Mouse (Mus musculus): ENCODE measurements around the gene Cd3e. TPM values are rescaled to one million over a fixed set of nuclear protein-coding genes. Genes with fewer than 3 reads are reported as not detected.

The Cd3e gene
- 5.1 TPM for polyA plus RNA-seq (2014; fragmentation: Illumina TruSeq; extraction: RNeasy Lipid Tissue Mini Kit (QIAGEN cat#74804); ENCODE audit: insufficient read depth, low read depth, low replicate concordance)

GRCm38 (mm10) chr9:45009180-45010078 is at the start of gene Cd3e:
TSS of gene Cd3e (minus strand) at chr9:45009627.

GRCm38 (mm10) chr9:45055082-45055713 is 45.8 kb upstream of the Cd3e start, which contains the start of gene Mpzl3:
TSS of gene Mpzl3 (plus strand) at chr9:45055186.

GRCm38 (mm10) chr9:45039499-45039898 is 30.1 kb upstream of the Cd3e start, which contains the start of gene Mpzl2:
TSS of gene Mpzl2 (plus strand) at chr9:45039799.

DNA sequence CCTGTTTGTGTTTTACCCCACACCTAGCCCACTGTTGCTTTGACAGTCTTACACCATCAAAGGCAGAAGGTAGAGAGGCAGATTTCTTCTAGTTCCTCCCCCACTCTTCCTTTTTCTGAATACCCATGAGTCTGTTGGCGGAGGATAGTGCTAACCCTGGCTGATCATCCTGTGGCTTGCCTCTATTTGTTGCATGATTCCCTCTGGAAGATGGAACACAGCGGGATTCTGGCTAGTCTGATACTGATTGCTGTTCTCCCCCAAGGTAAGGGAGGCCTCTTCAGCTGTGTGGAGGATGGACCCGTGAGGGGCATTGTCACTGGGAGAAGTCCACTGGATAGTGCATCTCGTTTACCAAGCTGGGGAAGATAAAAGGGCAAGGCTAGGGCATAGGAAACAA is 27.8 kb downstream of the Cd3e start, which contains the start of gene Cd3d:
Gene Cd3d, plus strand, starts transcription at position 111 of the 400 bp plus-strand sequence.

GRCm38 (mm10) chr9:44980242-44980641 is 29.2 kb downstream of the Cd3e start, which contains the start of gene Cd3g:
TSS of gene Cd3g (minus strand) at chr9:44980431.

GRCm38 (mm10) chr9:44965126-44965832 is 44.1 kb downstream of the Cd3e start, which contains the start of gene Ube4a:
TSS of gene Ube4a (minus strand) at chr9:44965600.

Other genes starting within 250 kb of the Cd3e start
- gene Arcn1, start 241.8 kb downstream of the Cd3e start, polyA plus RNA-seq (2014; fragmentation: Illumina TruSeq; extraction: RNeasy Lipid Tissue Mini Kit (QIAGEN cat#74804); ENCODE audit: insufficient read depth, low read depth, low replicate concordance) = 47.9 TPM
- gene Ift46, start 241.7 kb downstream of the Cd3e start, polyA plus RNA-seq (2014; fragmentation: Illumina TruSeq; extraction: RNeasy Lipid Tissue Mini Kit (QIAGEN cat#74804); ENCODE audit: insufficient read depth, low read depth, low replicate concordance) = 39.4 TPM
- 1.5 TPM for gene Tmem25, start 210.3 kb downstream of the Cd3e start, polyA plus RNA-seq (2014; fragmentation: Illumina TruSeq; extraction: RNeasy Lipid Tissue Mini Kit (QIAGEN cat#74804); ENCODE audit: insufficient read depth, low read depth, low replicate concordance)
- 17.0 TPM for gene Ttc36, start 206.6 kb downstream of the Cd3e start, polyA plus RNA-seq (2014; fragmentation: Illumina TruSeq; extraction: RNeasy Lipid Tissue Mini Kit (QIAGEN cat#74804); ENCODE audit: insufficient read depth, low read depth, low replicate concordance)
- 3.3 TPM for gene Kmt2a, start 128.3 kb downstream of the Cd3e start, polyA plus RNA-seq (2014; fragmentation: Illumina TruSeq; extraction: RNeasy Lipid Tissue Mini Kit (QIAGEN cat#74804); ENCODE audit: insufficient read depth, low read depth, low replicate concordance)
- 733 TPM for gene Atp5l, start 88.9 kb downstream of the Cd3e start, polyA plus RNA-seq (2014; fragmentation: Illumina TruSeq; extraction: RNeasy Lipid Tissue Mini Kit (QIAGEN cat#74804); ENCODE audit: insufficient read depth, low read depth, low replicate concordance)
- gene Ube4a, start 44.0 kb downstream of the Cd3e start, polyA plus RNA-seq (2014; fragmentation: Illumina TruSeq; extraction: RNeasy Lipid Tissue Mini Kit (QIAGEN cat#74804); ENCODE audit: insufficient read depth, low read depth, low replicate concordance) = 10.6 TPM
- gene Cd3g, start 29.2 kb downstream of the Cd3e start, polyA plus RNA-seq (2014; fragmentation: Illumina TruSeq; extraction: RNeasy Lipid Tissue Mini Kit (QIAGEN cat#74804); ENCODE audit: insufficient read depth, low read depth, low replicate concordance) = 14.7 TPM
- gene Cd3d, start 27.8 kb downstream of the Cd3e start, polyA plus RNA-seq (2014; fragmentation: Illumina TruSeq; extraction: RNeasy Lipid Tissue Mini Kit (QIAGEN cat#74804); ENCODE audit: insufficient read depth, low read depth, low replicate concordance) = 12.3 TPM
- gene Mpzl2, start 30.2 kb upstream of the Cd3e start, polyA plus RNA-seq (2014; fragmentation: Illumina TruSeq; extraction: RNeasy Lipid Tissue Mini Kit (QIAGEN cat#74804); ENCODE audit: insufficient read depth, low read depth, low replicate concordance) = 1.9 TPM
- 2.6 TPM for gene Mpzl3, start 45.6 kb upstream of the Cd3e start, polyA plus RNA-seq (2014; fragmentation: Illumina TruSeq; extraction: RNeasy Lipid Tissue Mini Kit (QIAGEN cat#74804); ENCODE audit: insufficient read depth, low read depth, low replicate concordance)
- gene Jaml, start 69.6 kb upstream of the Cd3e start, polyA plus RNA-seq (2014; fragmentation: Illumina TruSeq; extraction: RNeasy Lipid Tissue Mini Kit (QIAGEN cat#74804); ENCODE audit: insufficient read depth, low read depth, low replicate concordance) = 4.2 TPM
- 0.14 TPM for gene Scn2b, start 108.2 kb upstream of the Cd3e start, polyA plus RNA-seq (2014; fragmentation: Illumina TruSeq; extraction: RNeasy Lipid Tissue Mini Kit (QIAGEN cat#74804); ENCODE audit: insufficient read depth, low read depth, low replicate concordance)
- 0.30 TPM for gene Scn4b, start 128.8 kb upstream of the Cd3e start, polyA plus RNA-seq (2014; fragmentation: Illumina TruSeq; extraction: RNeasy Lipid Tissue Mini Kit (QIAGEN cat#74804); ENCODE audit: insufficient read depth, low read depth, low replicate concordance)
- not detected for gene BC049352, start 172.4 kb upstream of the Cd3e start, polyA plus RNA-seq (2014; fragmentation: Illumina TruSeq; extraction: RNeasy Lipid Tissue Mini Kit (QIAGEN cat#74804); ENCODE audit: insufficient read depth, low read depth, low replicate concordance)
- 16.3 TPM for gene Tmprss4, start 194.5 kb upstream of the Cd3e start, polyA plus RNA-seq (2014; fragmentation: Illumina TruSeq; extraction: RNeasy Lipid Tissue Mini Kit (QIAGEN cat#74804); ENCODE audit: insufficient read depth, low read depth, low replicate concordance)